Mouse (Mus musculus): Measurements from ENCODE around the gene Ubr3. TPM values are rescaled to one million over a fixed set of nuclear protein-coding genes. Genes with fewer than 3 reads are reported as not detected.

The Ubr3 gene
- polyA plus RNA-seq, 1 experiment from 2014 or later = 19.6 TPM

- DNase-seq (ENCODE audit: low spot score) = no peak
- ATAC-seq (replicated peaks; ENCODE audit: low FRiP score) = no peak
- no peaks in the 10 kb centered on the region for H3K4me1 ChIP-seq (replicated peaks; ENCODE audit: control insufficient read depth, insufficient read depth, low read length)
- H3K4me2 ChIP-seq (ENCODE audit: low read depth, low read length, severe bottlenecking) = no peak overlapping the region
- no peaks in the 10 kb centered on the region; the same call in 1 of the 2 replicates for H3K36me3 ChIP-seq (ENCODE audit: control insufficient read depth, insufficient read depth, low read length)
- H3K27me3 ChIP-seq (ENCODE audit: control insufficient read depth, insufficient read depth, low read length) = no peaks in the 10 kb centered on the region
- no peak overlapping the region for H3K27ac ChIP-seq (ENCODE audit: low read depth, low read length)
- H3K4me3 ChIP-seq (ENCODE audit: low read depth, low read length) = no peak overlapping the region
- WGBS = 88% methylated on average over 5 of the region's 5 CpGs
- no peaks in the 10 kb centered on the region for H3K9me3 ChIP-seq (ENCODE audit: control insufficient read depth, low read length)
- H3K9ac ChIP-seq (ENCODE audit: low read length) = no peak overlapping the region
Observed at GRCm38 (mm10) chr2:70025711-70026110, 128.7 kb downstream of the Ubr3 start.

DNA sequence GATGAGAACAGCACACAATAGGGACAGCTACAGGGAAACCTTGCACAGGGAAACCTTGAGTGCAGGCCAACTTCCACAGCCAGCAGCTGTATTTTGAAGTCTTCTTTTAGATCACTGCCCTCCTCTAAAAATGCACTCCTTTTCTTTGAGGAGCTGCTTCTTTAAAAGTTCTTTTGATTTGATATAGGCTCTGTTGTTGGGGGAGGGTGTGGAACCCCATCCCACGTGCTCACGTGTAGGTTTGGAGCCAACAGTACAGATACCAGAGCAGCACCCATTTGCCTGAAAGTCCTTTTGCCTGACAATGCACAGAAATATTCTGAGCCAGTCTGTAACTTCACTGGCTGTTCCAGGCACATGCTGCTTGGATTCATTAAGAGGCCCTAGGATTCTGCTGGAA, 134.4 kb downstream of the Ubr3 start:
- 97% methylated on average over 2 of the region's 2 CpGs for WGBS
- no peak overlapping the region for H3K9ac ChIP-seq (ENCODE audit: low read length)
- H3K4me2 ChIP-seq (ENCODE audit: low read depth, low read length, severe bottlenecking) = no peak overlapping the region
- no peak for ATAC-seq (replicated peaks; ENCODE audit: low FRiP score)
- H3K4me3 ChIP-seq (ENCODE audit: low read depth, low read length) = no peak overlapping the region
- H3K4me1 ChIP-seq (replicated peaks; ENCODE audit: control insufficient read depth, insufficient read depth, low read length) = peaks cover 2% of the 10 kb centered on the region; the same call in 1 of the 2 replicates
- no peaks in the 10 kb centered on the region for H3K9me3 ChIP-seq (ENCODE audit: control insufficient read depth, low read length)
- no peaks in the 10 kb centered on the region for H3K36me3 ChIP-seq (ENCODE audit: control insufficient read depth, insufficient read depth, low read length)
- no peak for DNase-seq (ENCODE audit: low spot score)
- H3K27me3 ChIP-seq (ENCODE audit: control insufficient read depth, insufficient read depth, low read length) = no peaks in the 10 kb centered on the region; the same call in 1 of the 2 replicates
- H3K27ac ChIP-seq (ENCODE audit: low read depth, low read length) = no peak overlapping the region

GRCm38 (mm10) chr2:70034895-70035294, 137.8 kb downstream of the Ubr3 start:
- ATAC-seq (replicated peaks; ENCODE audit: low FRiP score) (no peak), DNase-seq (ENCODE audit: low spot score) (peak; percentile 45)
- 42% methylated on average over 5 of the region's 5 CpGs for WGBS
- Histone ChIP-seq H3K4me3 (ENCODE audit: low read depth, low read length) (no peak overlapping the region), H3K4me2 (ENCODE audit: low read depth, low read length, severe bottlenecking) (no peak overlapping the region), H3K27me3 (ENCODE audit: control insufficient read depth, insufficient read depth, low read length) (no peaks in the 10 kb centered on the region; the same call in 1 of the 2 replicates), H3K4me1 (replicated peaks; ENCODE audit: control insufficient read depth, insufficient read depth, low read length) (peaks cover 4% of the 10 kb centered on the region; the same call in 1 of the 2 replicates), H3K9me3 (ENCODE audit: control insufficient read depth, low read length) (no peaks in the 10 kb centered on the region), H3K9ac (ENCODE audit: low read length) (no peak overlapping the region), H3K27ac (ENCODE audit: low read depth, low read length) (no peak overlapping the region), H3K36me3 (ENCODE audit: control insufficient read depth, insufficient read depth, low read length) (no peaks in the 10 kb centered on the region)

- no peak for ATAC-seq (replicated peaks; ENCODE audit: low FRiP score)
- Histone ChIP-seq H3K4me2 (ENCODE audit: low read depth, low read length, severe bottlenecking) (no peak overlapping the region), H3K4me1 (replicated peaks; ENCODE audit: control insufficient read depth, insufficient read depth, low read length) (peaks cover 4% of the 10 kb centered on the region; the same call in 1 of the 2 replicates), H3K9ac (ENCODE audit: low read length) (no peak overlapping the region), H3K27me3 (ENCODE audit: control insufficient read depth, insufficient read depth, low read length) (no peaks in the 10 kb centered on the region; the same call in 1 of the 2 replicates), H3K4me3 (ENCODE audit: low read depth, low read length) (no peak overlapping the region), H3K9me3 (ENCODE audit: control insufficient read depth, low read length) (no peaks in the 10 kb centered on the region), H3K27ac (ENCODE audit: low read depth, low read length) (no peak overlapping the region), H3K36me3 (ENCODE audit: control insufficient read depth, insufficient read depth, low read length) (no peaks in the 10 kb centered on the region)
- no peak for DNase-seq (ENCODE audit: low spot score)
- WGBS = 45% methylated on average over 1 of the region's 1 CpGs
Observed at GRCm38 (mm10) chr2:70035358-70035757, 138.3 kb downstream of the Ubr3 start.

- WGBS = 78% methylated on average over 8 of the region's 8 CpGs
- Histone ChIP-seq H3K9ac (ENCODE audit: low read length) (no peak overlapping the region), H3K4me3 (ENCODE audit: low read depth, low read length) (no peak overlapping the region), H3K27ac (ENCODE audit: low read depth, low read length) (no peak overlapping the region), H3K36me3 (ENCODE audit: control insufficient read depth, insufficient read depth, low read length) (no peaks in the 10 kb centered on the region), H3K4me2 (ENCODE audit: low read depth, low read length, severe bottlenecking) (no peak overlapping the region), H3K9me3 (ENCODE audit: control insufficient read depth, low read length) (no peaks in the 10 kb centered on the region), H3K27me3 (ENCODE audit: control insufficient read depth, insufficient read depth, low read length) (no peaks in the 10 kb centered on the region; the same call in 1 of the 2 replicates), H3K4me1 (replicated peaks; ENCODE audit: control insufficient read depth, insufficient read depth, low read length) (peaks cover 4% of the 10 kb centered on the region; the same call in 1 of the 2 replicates)
- DNase-seq (ENCODE audit: low spot score) (no peak), ATAC-seq (replicated peaks; ENCODE audit: low FRiP score) (no peak)
Observed at GRCm38 (mm10) chr2:70037221-70037620, 140.2 kb downstream of the Ubr3 start.

- Histone ChIP-seq H3K27me3 (ENCODE audit: control insufficient read depth, insufficient read depth, low read length) (no peaks in the 10 kb centered on the region), H3K4me3 (ENCODE audit: low read depth, low read length) (no peak within 1 kb of the TSS), H3K9ac (ENCODE audit: low read length) (no peak within 1 kb of the TSS), H3K4me2 (ENCODE audit: low read depth, low read length, severe bottlenecking) (no peak within 1 kb of the TSS), H3K9me3 (ENCODE audit: control insufficient read depth, low read length) (no peaks in the 10 kb centered on the region), H3K27ac (ENCODE audit: low read depth, low read length) (no peak within 1 kb of the TSS), H3K36me3 (ENCODE audit: control insufficient read depth, insufficient read depth, low read length) (no peaks in the 10 kb centered on the region), H3K4me1 (replicated peaks; ENCODE audit: control insufficient read depth, insufficient read depth, low read length) (peaks cover 4% of the 10 kb centered on the region; the same call in 1 of the 2 replicates)
- WGBS = 27% methylated on average over 7 of the region's 7 CpGs
- DNase-seq (ENCODE audit: low spot score) = no peak
- ATAC-seq (replicated peaks; ENCODE audit: low FRiP score) = no peak
Observed at GRCm38 (mm10) chr2:70038752-70039151, 141.7 kb downstream of the Ubr3 start, which contains the start of gene Myo3b. TSS of gene Myo3b (plus strand) at chr2:70039126.

DNA sequence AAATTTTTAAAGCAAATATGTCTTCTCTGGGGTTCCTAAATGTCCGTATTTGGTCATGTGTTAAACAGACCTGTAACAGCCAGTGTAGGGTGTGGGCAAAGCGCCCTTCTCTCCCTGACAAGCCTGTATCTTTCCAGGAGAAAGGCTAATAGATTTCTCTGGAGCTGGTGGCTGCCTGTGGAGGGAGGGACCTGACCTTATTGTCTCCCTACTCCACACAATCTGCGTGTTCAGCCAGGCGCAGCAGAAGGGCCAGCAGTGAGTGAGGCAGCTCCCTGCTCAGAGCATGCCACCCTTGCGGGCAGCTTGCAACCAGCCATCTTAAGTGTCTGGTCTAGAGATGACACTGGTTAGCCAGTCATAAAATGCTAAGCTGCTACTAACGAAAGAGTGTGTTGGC, 147.4 kb downstream of the Ubr3 start:
- no peaks in the 10 kb centered on the region for H3K27me3 ChIP-seq (ENCODE audit: control insufficient read depth, insufficient read depth, low read length)
- DNase-seq (ENCODE audit: low spot score) = peak; percentile 46
- no peaks in the 10 kb centered on the region for H3K36me3 ChIP-seq (ENCODE audit: control insufficient read depth, insufficient read depth, low read length)
- peaks cover 3% of the 10 kb centered on the region; the same call in 1 of the 2 replicates for H3K4me1 ChIP-seq (replicated peaks; ENCODE audit: control insufficient read depth, insufficient read depth, low read length)
- no peak overlapping the region for H3K4me2 ChIP-seq (ENCODE audit: low read depth, low read length, severe bottlenecking)
- no peaks in the 10 kb centered on the region for H3K9me3 ChIP-seq (ENCODE audit: control insufficient read depth, low read length)
- peak; percentile 56 for ATAC-seq (replicated peaks; ENCODE audit: low FRiP score)
- WGBS = 32% methylated on average over 6 of the region's 6 CpGs
- no peak overlapping the region for H3K9ac ChIP-seq (ENCODE audit: low read length)
- H3K27ac ChIP-seq (ENCODE audit: low read depth, low read length) = no peak overlapping the region
- no peak overlapping the region for H3K4me3 ChIP-seq (ENCODE audit: low read depth, low read length)

DNA sequence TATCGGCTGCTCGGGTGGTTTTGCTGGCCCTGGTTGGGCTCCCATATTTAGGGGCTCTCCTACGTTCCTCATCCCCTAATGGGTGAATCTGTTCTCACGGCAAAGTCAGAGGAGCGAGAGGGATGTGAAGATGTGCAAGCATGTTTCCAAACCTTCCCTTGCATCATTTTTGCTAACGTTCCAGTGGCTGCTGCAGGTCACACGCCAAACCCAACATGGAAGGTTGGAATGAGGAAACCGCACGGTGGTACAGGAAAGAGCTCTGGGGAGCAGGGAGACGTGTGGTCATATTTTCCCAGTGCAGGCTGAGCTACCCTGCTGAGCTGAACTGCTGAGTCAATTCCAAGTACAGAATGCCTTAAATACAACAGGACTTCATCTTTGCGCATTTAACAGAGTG, 150.8 kb downstream of the Ubr3 start:
- no peak for DNase-seq (ENCODE audit: low spot score)
- Histone ChIP-seq H3K4me1 (replicated peaks; ENCODE audit: control insufficient read depth, insufficient read depth, low read length) (peaks cover 3% of the 10 kb centered on the region; the same call in 1 of the 2 replicates), H3K9ac (ENCODE audit: low read length) (no peak overlapping the region), H3K36me3 (ENCODE audit: control insufficient read depth, insufficient read depth, low read length) (no peaks in the 10 kb centered on the region), H3K4me3 (ENCODE audit: low read depth, low read length) (no peak overlapping the region), H3K27me3 (ENCODE audit: control insufficient read depth, insufficient read depth, low read length) (no peaks in the 10 kb centered on the region), H3K4me2 (ENCODE audit: low read depth, low read length, severe bottlenecking) (no peak overlapping the region), H3K9me3 (ENCODE audit: control insufficient read depth, low read length) (no peaks in the 10 kb centered on the region), H3K27ac (ENCODE audit: low read depth, low read length) (no peak overlapping the region)
- WGBS = 92% methylated on average over 11 of the region's 11 CpGs
- ATAC-seq (replicated peaks; ENCODE audit: low FRiP score) = no peak

DNA sequence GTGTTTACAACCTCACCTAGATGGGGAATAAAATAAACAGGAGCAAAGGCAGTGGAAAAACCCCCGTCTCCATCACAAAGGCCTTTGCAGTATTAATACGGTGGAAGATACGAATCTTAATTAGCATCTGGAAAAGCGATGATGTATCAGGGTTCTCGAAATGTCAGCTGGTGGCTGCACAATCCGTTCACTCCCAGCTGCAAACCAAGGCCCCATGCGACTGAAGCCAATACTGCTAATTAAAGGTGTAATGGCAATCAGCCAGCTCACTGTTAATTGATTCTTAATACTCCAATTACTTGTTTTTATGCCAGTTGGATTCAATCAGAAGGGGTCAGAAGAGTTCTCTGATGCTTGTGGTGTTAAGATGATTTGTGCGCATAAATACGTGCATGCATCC, 156.8 kb downstream of the Ubr3 start:
- WGBS = 59% methylated on average over 9 of the region's 9 CpGs
- no peaks in the 10 kb centered on the region; the same call in 1 of the 2 replicates for H3K4me1 ChIP-seq (replicated peaks; ENCODE audit: control insufficient read depth, insufficient read depth, low read length)
- H3K4me3 ChIP-seq (ENCODE audit: low read depth, low read length) = no peak overlapping the region
- no peak; the same call in 1 of the 2 replicates for ATAC-seq (replicated peaks; ENCODE audit: low FRiP score)
- H3K9me3 ChIP-seq (ENCODE audit: control insufficient read depth, low read length) = no peaks in the 10 kb centered on the region
- no peaks in the 10 kb centered on the region for H3K36me3 ChIP-seq (ENCODE audit: control insufficient read depth, insufficient read depth, low read length)
- no peak overlapping the region for H3K27ac ChIP-seq (ENCODE audit: low read depth, low read length)
- H3K4me2 ChIP-seq (ENCODE audit: low read depth, low read length, severe bottlenecking) = no peak overlapping the region
- no peak overlapping the region for H3K9ac ChIP-seq (ENCODE audit: low read length)
- no peaks in the 10 kb centered on the region for H3K27me3 ChIP-seq (ENCODE audit: control insufficient read depth, insufficient read depth, low read length)
- DNase-seq (ENCODE audit: low spot score) = no peak

Data from forebrain, embryonic 11.5 days (tissue).